Mouse (Mus musculus): ENCODE results near the gene Mip. TPM values are rescaled to one million over a fixed set of nuclear protein-coding genes. Genes with fewer than 3 reads are reported as not detected.
"Not testable (repeated sequence)": the region's sequence is repeated elsewhere in the genome, so short reads cannot be mapped to it uniquely, and the experiment has no call there.

The Mip gene
- polyA plus RNA-seq, 1 experiment from 2014 or later, result not detected

DNA sequence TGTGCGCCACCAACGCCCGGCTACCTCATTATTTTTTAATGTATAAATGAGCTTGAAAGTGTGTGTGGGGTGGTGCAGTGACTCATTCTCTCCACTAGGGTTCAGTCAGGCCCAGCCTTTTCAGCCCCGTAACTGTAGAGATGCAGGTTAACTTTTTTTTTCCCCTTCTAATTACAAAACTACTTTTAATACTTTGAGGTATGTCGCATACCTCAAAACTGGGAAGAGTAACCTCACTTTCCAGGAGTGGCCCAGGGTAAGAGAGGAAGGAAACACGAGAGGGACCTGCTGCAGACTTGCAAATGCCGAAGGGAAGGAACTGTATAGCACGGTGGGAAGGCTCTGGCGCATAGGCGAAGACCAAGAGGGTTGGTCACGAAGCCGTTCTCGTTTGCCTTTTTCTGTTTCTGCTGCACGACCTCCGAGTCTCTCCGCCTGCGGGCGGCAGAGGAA is 12.7 kb upstream of the Mip start:
- peaks cover 22% of the 10 kb centered on the region for H3K4me1 ChIP-seq

GRCm38 (mm10) chr10:128214112-128214511 is 11.5 kb upstream of the Mip start:
- not testable (repeated sequence) for H3K4me2 ChIP-seq; H3K9me3 ChIP-seq (replicated peaks); ATAC-seq (replicated peaks; ENCODE audit: low FRiP score); H3K27ac ChIP-seq; H3K4me3 ChIP-seq (replicated peaks); H3K9ac ChIP-seq
- Histone ChIP-seq H3K36me3 (peaks cover 14% of the 10 kb centered on the region), H3K27me3 (peaks cover 11% of the 10 kb centered on the region; the same call in 1 of the 2 replicates), H3K4me1 (peaks cover 22% of the 10 kb centered on the region)
- 92% methylated on average over 4 of the region's 4 CpGs for WGBS

More for the DNA sequence above, 12.7 kb upstream of the Mip start:
- H3K27ac ChIP-seq, result peak overlapping the region; percentile 54; the same call in 1 of the 2 replicates
- H3K9me3 ChIP-seq (replicated peaks), result no peaks in the 10 kb centered on the region
- peak overlapping the region; percentile 42 for H3K4me3 ChIP-seq (replicated peaks)
- peak; percentile 61 for ATAC-seq (replicated peaks; ENCODE audit: low FRiP score)
- peaks cover 15% of the 10 kb centered on the region for H3K36me3 ChIP-seq
- peaks cover 11% of the 10 kb centered on the region; the same call in 1 of the 2 replicates for H3K27me3 ChIP-seq
- under 1% methylated on average over 18 of the region's 18 CpGs for WGBS
- H3K9ac ChIP-seq, result peak overlapping the region; percentile 50
- peak overlapping the region; percentile 81 for H3K4me2 ChIP-seq

DNA sequence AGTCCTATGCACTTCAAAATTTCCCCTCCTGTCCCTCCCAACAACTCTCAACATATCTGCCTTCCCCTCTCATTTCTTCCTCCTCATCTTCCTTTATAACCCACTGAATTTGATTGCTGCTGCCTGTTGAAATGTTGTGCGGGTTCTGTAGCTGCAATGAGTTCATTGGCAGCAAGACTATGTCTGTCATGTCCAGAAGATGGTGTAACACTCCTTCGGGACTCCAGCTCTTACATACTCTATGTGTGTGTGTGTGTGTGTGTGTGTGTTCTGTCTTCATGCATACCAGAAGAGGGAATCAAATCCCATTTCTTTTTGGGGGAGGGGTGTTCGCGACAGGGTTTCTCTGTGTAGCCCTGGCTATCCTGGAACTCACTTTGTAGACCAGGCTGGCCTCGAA is 10.7 kb upstream of the Mip start:
- peaks cover 6% of the 10 kb centered on the region; the same call in 1 of the 2 replicates for H3K36me3 ChIP-seq
- 87% methylated on average over 5 of the region's 5 CpGs for WGBS
- no peak for ATAC-seq (replicated peaks; ENCODE audit: low FRiP score)

DNA sequence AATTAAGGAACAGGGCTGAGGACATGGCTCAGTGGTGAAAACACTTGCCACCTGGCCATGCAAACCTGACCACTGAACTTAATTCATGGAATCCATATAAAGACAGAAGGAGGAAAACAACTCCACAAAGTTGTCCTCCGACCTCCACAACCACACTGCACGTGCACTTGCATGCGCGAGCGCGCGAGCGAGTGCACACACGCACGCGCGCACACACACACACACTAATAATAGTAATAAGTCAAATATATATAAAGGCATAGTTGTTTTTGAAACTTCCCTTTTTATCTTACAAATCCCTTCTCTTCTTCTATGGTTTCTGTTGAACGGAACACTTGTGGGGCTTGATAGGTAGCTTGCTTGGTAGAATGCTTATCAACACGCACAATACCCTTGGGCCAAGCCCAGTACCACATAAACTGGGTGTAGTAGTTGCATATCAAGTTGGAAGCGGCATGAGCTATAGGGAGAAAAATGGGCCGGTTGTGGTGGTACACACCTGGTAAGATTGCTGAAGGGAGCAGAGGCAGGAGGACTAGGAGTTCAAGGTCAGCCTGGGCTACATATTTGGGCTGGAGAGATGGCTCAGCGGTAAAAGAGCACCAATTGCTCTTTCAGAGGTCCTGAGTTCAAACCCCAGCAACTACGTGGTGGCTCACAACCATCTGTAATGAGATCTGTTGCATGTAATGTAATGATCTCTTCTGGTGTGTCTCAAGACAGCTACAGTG is 7.1 kb upstream of the Mip start:
- 92% methylated on average over 18 of the region's 18 CpGs for WGBS
- H3K36me3 ChIP-seq, result no peaks in the 10 kb centered on the region

More for the DNA sequence above, 10.7 kb upstream of the Mip start:
- Histone ChIP-seq H3K4me2 (no peak overlapping the region), H3K27ac (no peak overlapping the region), H3K9me3 (replicated peaks) (no peaks in the 10 kb centered on the region), H3K4me1 (peaks cover 22% of the 10 kb centered on the region), H3K4me3 (replicated peaks) (no peak overlapping the region), H3K27me3 (peaks cover 11% of the 10 kb centered on the region; the same call in 1 of the 2 replicates), H3K9ac (no peak overlapping the region)

GRCm38 (mm10) chr10:128221533-128222286 is 3.9 kb upstream of the Mip start:
- Histone ChIP-seq H3K4me1 (no peaks in the 10 kb centered on the region), H3K4me2 (no peak overlapping the region), H3K9me3 (replicated peaks) (no peaks in the 10 kb centered on the region), H3K4me3 (replicated peaks) (no peak overlapping the region), H3K27me3 (no peaks in the 10 kb centered on the region), H3K9ac (no peak overlapping the region), H3K36me3 (no peaks in the 10 kb centered on the region), H3K27ac (no peak overlapping the region)
- 48% methylated on average over 16 of the region's 16 CpGs for WGBS
- ATAC-seq (replicated peaks; ENCODE audit: low FRiP score), result no peak

More for the DNA sequence above, 7.1 kb upstream of the Mip start:
- H3K4me3 ChIP-seq (replicated peaks), result no peak overlapping the region
- no peaks in the 10 kb centered on the region for H3K4me1 ChIP-seq
- H3K27me3 ChIP-seq, result peaks cover 8% of the 10 kb centered on the region; the same call in 1 of the 2 replicates
- no peak overlapping the region for H3K9ac ChIP-seq
- H3K9me3 ChIP-seq (replicated peaks), result no peaks in the 10 kb centered on the region
- no peak for ATAC-seq (replicated peaks; ENCODE audit: low FRiP score)
- no peak overlapping the region for H3K27ac ChIP-seq
- H3K4me2 ChIP-seq, result no peak overlapping the region

GRCm38 (mm10) chr10:128225064-128225463 is 574 bp upstream of the Mip start:
- H3K4me1 ChIP-seq, result no peaks in the 10 kb centered on the region
- H3K4me3 ChIP-seq (replicated peaks), result no peak overlapping the region
- H3K36me3 ChIP-seq, result no peaks in the 10 kb centered on the region
- no peak overlapping the region for H3K9ac ChIP-seq
- no peaks in the 10 kb centered on the region for H3K9me3 ChIP-seq (replicated peaks)
- no peak overlapping the region for H3K27ac ChIP-seq
- WGBS, result 55% methylated on average over 5 of the region's 5 CpGs
- no peak for ATAC-seq (replicated peaks; ENCODE audit: low FRiP score)
- no peak overlapping the region for H3K4me2 ChIP-seq
- H3K27me3 ChIP-seq, result no peaks in the 10 kb centered on the region

DNA sequence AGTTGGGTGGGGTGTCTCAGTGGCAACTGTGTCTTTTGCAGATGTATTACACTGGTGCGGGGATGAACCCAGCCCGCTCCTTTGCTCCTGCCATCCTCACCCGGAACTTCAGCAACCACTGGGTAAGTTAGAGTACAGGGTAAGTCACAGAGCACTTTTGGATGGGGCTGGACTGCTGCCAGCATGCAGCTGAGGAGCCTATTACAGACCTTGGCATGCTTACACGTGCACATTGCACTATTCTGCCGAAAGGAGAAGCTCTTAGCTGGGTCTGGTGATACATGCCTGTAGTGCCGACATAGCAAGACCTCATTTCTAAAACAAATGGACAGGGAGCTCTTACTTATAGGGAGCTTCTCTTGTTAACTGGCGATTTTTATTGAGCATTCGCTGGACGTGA is 2.0 kb downstream of the Mip start:
- Histone ChIP-seq H3K4me3 (replicated peaks) (no peak overlapping the region), H3K9ac (no peak overlapping the region), H3K4me1 (peaks cover 10% of the 10 kb centered on the region; the same call in 1 of the 2 replicates), H3K27ac (no peak overlapping the region), H3K9me3 (replicated peaks) (no peaks in the 10 kb centered on the region), H3K4me2 (no peak overlapping the region), H3K36me3 (no peaks in the 10 kb centered on the region), H3K27me3 (no peaks in the 10 kb centered on the region)
- no peak for ATAC-seq (replicated peaks; ENCODE audit: low FRiP score)
- 81% methylated on average over 9 of the region's 9 CpGs for WGBS

DNA sequence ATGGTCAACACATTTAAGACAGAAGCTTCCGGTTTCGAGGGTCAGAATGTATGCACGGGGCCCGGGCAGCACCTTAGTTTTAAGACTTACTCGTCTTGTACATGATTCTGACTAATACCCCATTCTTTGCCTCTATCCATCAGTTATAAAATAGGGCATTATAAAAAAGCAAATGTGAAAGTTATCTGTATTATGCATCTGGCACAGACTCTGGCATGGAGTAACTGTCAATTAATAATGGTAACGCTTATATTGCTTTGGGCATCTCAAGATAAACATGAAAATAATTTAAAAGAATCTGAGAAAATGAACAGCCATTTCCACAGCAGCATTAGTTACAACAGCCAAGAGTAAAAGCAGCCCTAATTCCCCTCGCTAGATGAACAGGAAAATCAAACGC is 2.4 kb downstream of the Mip start:
- H3K4me1 ChIP-seq, result peaks cover 13% of the 10 kb centered on the region
- no peak overlapping the region for H3K4me3 ChIP-seq (replicated peaks)
- H3K9me3 ChIP-seq (replicated peaks), result no peaks in the 10 kb centered on the region
- ATAC-seq (replicated peaks; ENCODE audit: low FRiP score), result no peak
- WGBS, result 89% methylated on average over 8 of the region's 8 CpGs
- H3K27me3 ChIP-seq, result no peaks in the 10 kb centered on the region
- no peaks in the 10 kb centered on the region for H3K36me3 ChIP-seq
- H3K27ac ChIP-seq, result no peak overlapping the region
- H3K4me2 ChIP-seq, result no peak overlapping the region
- no peak overlapping the region for H3K9ac ChIP-seq

GRCm38 (mm10) chr10:128230582-128230981 is 4.9 kb downstream of the Mip start:
- peaks cover 28% of the 10 kb centered on the region for H3K4me1 ChIP-seq
- no peak overlapping the region for H3K9ac ChIP-seq
- H3K27me3 ChIP-seq, result no peaks in the 10 kb centered on the region
- WGBS, result 59% methylated on average over 12 of the region's 12 CpGs
- H3K36me3 ChIP-seq, result no peaks in the 10 kb centered on the region
- ATAC-seq (replicated peaks; ENCODE audit: low FRiP score), result no peak
- H3K4me2 ChIP-seq, result peak overlapping the region; percentile 81; the same call in 1 of the 2 replicates
- peak overlapping the region; percentile 93; the same call in 1 of the 2 replicates for H3K27ac ChIP-seq
- H3K9me3 ChIP-seq (replicated peaks), result no peaks in the 10 kb centered on the region
- H3K4me3 ChIP-seq (replicated peaks), result no peak overlapping the region; the same call in 1 of the 2 replicates

GRCm38 (mm10) chr10:128231146-128231545 is 5.5 kb downstream of the Mip start:
- Histone ChIP-seq H3K36me3 (no peaks in the 10 kb centered on the region), H3K27ac (peak overlapping the region; percentile 93), H3K4me2 (peak overlapping the region; percentile 81), H3K4me3 (replicated peaks) (peak overlapping the region; percentile 66), H3K27me3 (no peaks in the 10 kb centered on the region), H3K9ac (peak overlapping the region; percentile 88), H3K9me3 (replicated peaks) (no peaks in the 10 kb centered on the region), H3K4me1 (peaks cover 28% of the 10 kb centered on the region)
- WGBS, result 6% methylated on average over 5 of the region's 5 CpGs
- ATAC-seq (replicated peaks; ENCODE audit: low FRiP score), result no peak

DNA sequence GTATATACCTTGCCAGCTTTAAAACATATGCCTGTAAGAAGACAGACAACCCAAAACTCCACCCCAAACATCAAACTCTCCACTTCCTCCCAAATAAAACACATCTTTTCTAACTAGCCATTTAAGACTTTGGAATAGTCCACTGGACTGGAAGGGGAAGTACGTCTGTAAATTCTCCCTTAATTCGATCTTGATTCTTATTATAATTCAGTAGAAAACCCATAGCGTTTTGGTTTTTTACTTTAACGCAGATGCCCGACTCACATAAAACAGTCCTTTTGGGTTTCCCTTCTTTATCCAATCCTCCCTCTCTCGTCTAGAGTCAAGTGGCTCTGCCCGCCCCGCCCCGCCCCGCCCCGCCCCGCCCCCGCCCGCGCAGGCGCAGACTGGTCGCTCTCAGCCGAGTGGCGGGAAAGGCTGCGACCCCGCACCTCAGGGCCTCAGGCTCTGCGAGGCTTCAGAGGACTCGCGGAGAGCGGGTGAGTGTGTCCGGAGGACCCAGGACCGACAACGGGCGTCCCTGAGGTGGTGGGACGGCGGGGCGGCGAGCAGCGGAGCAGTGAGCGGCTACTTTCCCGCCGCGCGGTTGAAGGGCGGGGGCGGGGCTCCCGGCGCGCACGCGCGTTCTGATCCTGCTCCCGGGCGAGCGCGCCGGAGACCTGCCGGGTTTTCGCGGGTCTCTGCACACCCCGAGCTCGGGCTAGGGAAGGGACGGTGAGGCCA is 6.2 kb downstream of the Mip start, which contains the start of gene Timeless:
Gene Timeless (plus strand): TSS at position 369 of the 723 bp plus-strand sequence.
- no peaks in the 10 kb centered on the region for H3K27me3 ChIP-seq
- no peaks in the 10 kb centered on the region for H3K9me3 ChIP-seq (replicated peaks)
- H3K9ac ChIP-seq, result peak within 1 kb of the TSS; percentile 88
- H3K4me3 ChIP-seq (replicated peaks), result peak within 1 kb of the TSS; percentile 66
- peak within 1 kb of the TSS; percentile 81 for H3K4me2 ChIP-seq
- WGBS, result under 1% methylated on average over 54 of the region's 58 CpGs
- peaks cover 28% of the 10 kb centered on the region for H3K4me1 ChIP-seq
- ATAC-seq (replicated peaks; ENCODE audit: low FRiP score), result peak; percentile 94
- no peaks in the 10 kb centered on the region for H3K36me3 ChIP-seq
- peak within 1 kb of the TSS; percentile 93 for H3K27ac ChIP-seq
